Mouse (Mus musculus): ENCODE data around the gene Eral1. TPM values are rescaled to one million over a fixed set of nuclear protein-coding genes. Genes with fewer than 3 reads are reported as not detected.

Gene Eral1
- total RNA-seq, 2 experiments from 2014 or later = 17.8 to 21.6 TPM

DNA sequence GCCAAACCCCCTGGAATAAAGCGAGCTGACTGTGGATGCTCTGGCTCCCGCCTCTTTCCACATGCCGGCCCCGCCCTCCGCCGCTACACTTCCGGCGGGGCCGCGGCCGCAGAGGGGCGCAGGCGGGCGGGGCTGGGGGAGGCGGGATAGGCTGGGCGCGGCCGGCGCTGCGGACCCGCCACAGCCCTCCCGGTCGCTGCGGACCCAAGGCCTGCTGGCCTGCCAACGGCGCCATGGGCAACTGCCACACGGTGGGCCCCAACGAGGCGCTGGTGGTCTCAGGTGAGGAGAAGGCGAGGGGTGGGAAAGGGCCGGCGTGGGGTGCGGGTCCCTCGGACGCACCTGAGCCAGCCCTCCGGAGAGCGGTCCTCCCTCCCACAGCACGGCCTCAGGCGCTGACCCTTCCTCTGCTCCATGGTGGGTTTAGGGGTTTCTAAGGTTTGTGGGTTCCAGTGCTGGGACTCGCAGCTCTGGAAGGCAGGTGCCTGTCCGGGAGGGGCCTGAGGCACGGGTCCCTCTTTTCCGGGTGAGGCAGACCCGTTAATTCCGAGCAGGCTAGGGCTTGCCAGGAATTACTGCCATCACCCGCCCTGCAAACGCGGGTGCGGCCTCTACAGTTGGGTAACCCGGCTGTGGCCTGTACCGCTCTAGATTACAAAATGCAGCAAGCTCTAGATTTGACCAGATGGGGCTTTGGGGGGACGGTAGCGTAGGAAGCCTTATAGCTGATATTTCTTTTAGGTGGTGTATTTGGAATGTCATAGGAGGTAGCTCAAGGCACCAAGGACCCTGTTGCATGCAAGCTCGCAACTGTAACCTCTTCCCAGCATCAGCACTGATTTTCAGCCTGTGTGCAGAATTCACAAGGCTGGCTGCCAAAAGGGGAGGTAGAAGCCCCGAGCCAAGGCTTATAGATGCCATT is 42.1 kb downstream of the Eral1 start, which contains the start of gene Flot2:
Gene Flot2 (plus strand): TSS at position 101 of the 922 bp plus-strand sequence.
- peak; percentile 71 for DNase-seq

DNA sequence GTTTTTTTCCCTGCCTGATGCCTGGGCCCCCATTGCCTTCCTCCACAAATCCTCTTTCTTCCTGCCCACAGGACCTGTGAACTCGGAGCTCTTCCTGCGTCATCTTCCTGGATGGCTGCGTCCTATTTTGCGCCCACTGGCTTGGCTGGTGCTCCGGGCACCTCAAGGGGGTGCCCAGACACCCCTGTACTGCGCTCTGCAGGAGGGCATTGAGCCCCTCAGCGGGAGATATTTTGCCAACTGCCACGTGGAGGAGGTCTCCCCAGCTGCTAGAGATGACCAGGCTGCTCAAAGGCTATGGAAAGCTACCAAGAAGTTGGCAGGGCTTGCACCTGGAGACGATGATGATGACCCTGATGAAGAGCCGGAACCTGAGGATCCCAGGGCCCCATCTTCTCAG is 43.4 kb downstream of the Eral1 start:
- no peak for DNase-seq

GRCm38 (mm10) chr11:78033931-78034617 is 46.1 kb downstream of the Eral1 start:
- no peak for DNase-seq

DNA sequence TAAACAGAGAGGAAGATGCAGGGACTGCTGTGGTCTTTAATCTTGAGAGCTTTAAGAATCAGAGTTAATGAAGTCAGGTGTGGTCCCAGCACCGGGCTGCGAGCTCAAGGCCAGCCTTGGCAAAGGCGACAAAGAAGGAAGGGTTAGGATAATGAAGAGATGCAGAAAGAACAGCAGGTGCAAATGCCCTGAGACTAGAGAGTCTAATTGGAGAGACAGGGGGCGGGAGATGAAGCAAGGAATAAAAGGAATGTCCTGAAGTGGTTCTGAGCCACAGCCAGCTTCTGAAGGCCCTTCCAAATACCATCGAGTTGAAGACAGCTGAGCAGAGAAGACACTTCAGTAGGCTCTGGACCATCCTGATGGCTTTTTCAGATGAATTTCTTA is 47.4 kb downstream of the Eral1 start:
- no peak for DNase-seq

DNA sequence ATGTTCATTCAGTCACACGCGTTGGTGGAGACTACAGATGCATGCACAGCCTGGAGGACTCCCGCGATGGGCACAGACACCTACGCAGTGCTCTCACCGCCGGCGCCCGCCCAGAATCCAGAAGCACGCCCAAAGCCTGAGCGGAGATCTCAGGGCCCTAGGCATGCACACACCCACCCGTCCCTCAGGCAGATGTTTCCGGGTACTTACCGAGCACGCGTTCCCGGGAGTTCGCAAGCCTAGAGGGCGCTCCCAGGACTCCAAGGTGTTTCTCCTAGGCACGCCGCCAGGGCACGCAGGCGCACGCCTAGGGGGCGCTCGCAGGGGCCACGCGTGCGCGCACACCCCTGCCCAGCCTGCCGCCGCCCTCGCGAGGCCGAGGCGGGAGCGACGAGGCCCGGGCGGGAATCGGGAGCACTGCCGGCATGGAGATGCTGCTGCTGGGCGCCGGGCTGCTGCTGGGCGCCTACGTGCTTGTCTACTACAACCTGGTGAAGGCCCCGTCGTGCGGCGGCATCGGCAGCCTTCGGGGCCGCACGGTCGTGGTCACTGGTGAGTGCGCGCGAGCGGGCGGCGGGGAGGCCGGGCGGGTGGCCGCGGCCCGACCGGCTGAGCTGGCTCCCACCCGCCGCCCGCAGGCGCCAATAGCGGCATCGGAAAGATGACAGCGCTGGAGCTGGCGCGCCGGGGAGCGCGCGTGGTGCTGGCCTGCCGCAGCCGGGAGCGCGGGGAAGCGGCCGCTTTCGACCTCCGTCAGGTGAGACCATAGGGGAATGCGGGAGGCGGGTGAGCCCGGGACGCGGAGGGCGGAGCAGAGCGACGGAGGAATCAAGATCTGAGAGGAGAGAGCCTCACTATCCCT is 48.0 kb downstream of the Eral1 start, which contains the start of gene Dhrs13:
Gene Dhrs13 (plus strand): TSS at position 334 of the 862 bp plus-strand sequence.
- DNase-seq = peak; percentile 90

- DNase-seq = no peak
Observed at GRCm38 (mm10) chr11:78031389-78031788, 48.8 kb downstream of the Eral1 start.

DNA sequence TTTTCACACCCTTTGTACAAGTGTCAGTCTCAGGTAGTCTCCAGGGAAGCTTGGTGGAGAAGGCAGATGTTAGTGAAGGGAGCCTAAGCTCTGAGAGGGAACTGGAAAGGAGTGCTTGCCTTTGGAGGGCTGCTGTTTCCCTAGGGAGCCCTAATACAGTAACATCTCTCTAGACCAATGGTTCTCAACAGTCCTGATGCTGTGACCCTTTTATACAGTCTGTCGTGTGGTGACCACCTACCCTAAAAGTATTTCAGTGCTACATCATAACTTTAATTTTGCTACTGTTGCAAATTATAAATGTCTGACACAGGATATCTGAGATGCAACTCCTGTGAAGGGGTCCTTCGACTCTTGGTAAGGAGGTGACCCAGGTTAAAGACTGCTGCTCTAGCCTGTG is 49.6 kb downstream of the Eral1 start:
- DNase-seq = no peak

DNA sequence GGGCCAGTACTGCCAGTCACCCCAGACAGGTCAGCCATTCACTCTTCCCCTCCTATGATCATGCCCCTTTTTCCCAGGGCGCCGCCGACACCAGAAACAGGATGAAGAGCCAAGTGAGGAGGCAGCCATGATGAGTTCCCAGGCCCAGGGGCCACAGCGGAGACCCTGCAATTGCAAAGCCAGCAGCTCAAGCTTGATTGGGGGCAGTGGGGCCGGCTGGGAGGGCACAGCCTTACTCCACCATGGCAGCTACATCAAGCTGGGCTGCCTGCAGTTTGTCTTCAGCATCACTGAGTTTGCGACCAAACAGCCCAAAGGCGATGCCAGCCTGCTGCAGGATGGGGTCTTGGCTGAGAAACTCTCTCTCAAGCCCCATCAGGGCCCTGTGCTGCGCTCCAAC is 50.9 kb downstream of the Eral1 start:
- no peak for DNase-seq

DNA sequence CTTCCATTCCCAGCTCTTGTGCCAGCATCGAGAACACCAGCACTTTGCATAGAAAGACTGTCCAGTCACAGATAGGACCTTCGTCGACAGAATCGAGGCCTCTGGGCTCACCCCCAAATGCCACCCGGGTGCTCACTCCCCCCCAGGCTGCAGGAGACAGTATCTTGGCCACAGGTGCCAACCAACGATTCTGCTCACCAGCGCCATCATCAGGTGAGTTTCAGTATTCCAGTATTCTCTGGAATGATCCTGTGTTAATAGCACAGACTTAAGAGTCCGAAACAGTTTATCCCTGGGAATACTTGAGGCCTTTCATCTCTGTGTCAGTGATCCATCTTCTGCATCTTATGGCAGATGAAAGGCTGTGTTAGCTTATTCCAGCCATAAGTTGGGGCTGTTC is 56.6 kb downstream of the Eral1 start:
- peak; percentile 53 for DNase-seq

Small RNA genes within 50 kb of the gene (microRNA-seq; reads per million reads assigned to microRNA genes)
- gene Mir144 (193 to 237 reads per million in 2 experiments), gene Mir451a (0 reads per million in 2 experiments), gene Mir451b (0 reads per million in 2 experiments)

Other genes starting within 250 kb of the Eral1 start
- gene Pipox, start 186.3 kb downstream of the Eral1 start, total RNA-seq (2021) = 1 to 10 TPM in 1 of 2 experiments, under 1 TPM in 1; 0.52 to 1.1 TPM
- gene Sez6, start 149.6 kb downstream of the Eral1 start, total RNA-seq (2021) = under 1 TPM; 0.54 to 0.70 TPM
- gene Phf12, start 97.6 kb downstream of the Eral1 start, total RNA-seq (2021) = 10 to 100 TPM; 19.7 to 35.4 TPM
- gene Dhrs13, start 48.1 kb downstream of the Eral1 start, total RNA-seq (2021) = 1 to 10 TPM; 3.0 to 4.3 TPM
- gene Flot2, start 42.5 kb downstream of the Eral1 start, total RNA-seq (2021) = 10 to 100 TPM; 68.3 to 68.5 TPM
- gene Fam222b, start 14.3 kb upstream of the Eral1 start, total RNA-seq (2021) = 1 to 10 TPM; 7.8 to 9.8 TPM
- 10 to 100 TPM; 15.7 to 22.6 TPM for gene Traf4, start 85.2 kb upstream of the Eral1 start, total RNA-seq (2021)
- gene Nek8, start 96.3 kb upstream of the Eral1 start, total RNA-seq (2021) = 1 to 10 TPM; 3.1 to 3.7 TPM
- 10 to 100 TPM in 1 of 2 experiments, 1 to 10 TPM in 1; 7.4 to 11.9 TPM for gene Tlcd1, start 96.3 kb upstream of the Eral1 start, total RNA-seq (2021)
- 1,000 to 10,000 TPM; 1,328 to 1,362 TPM for gene Rpl23a, start 103.2 kb upstream of the Eral1 start, total RNA-seq (2021)
- gene Rab34, start 108.0 kb upstream of the Eral1 start, total RNA-seq (2021) = 10 to 100 TPM; 21.7 to 25.4 TPM
- 1 to 10 TPM; 1.1 to 1.2 TPM for gene Proca1, start 113.0 kb upstream of the Eral1 start, total RNA-seq (2021)
- gene Sdf2, start 165.4 kb upstream of the Eral1 start, total RNA-seq (2021) = 10 to 100 TPM; 47.5 to 48.2 TPM
- gene Supt6, start 165.6 kb upstream of the Eral1 start, total RNA-seq (2021) = 10 to 100 TPM; 30.3 to 35.3 TPM
- 100 to 1,000 TPM; 136 to 138 TPM for gene 2610507B11Rik, start 181.4 kb upstream of the Eral1 start, total RNA-seq (2021)
- under 1 TPM; 0.36 to 0.59 TPM for gene BC030499, start 210.5 kb upstream of the Eral1 start, total RNA-seq (2021)
- 10 to 100 TPM in 1 of 2 experiments, 1 to 10 TPM in 1; 7.1 to 11.3 TPM for gene Spag5, start 221.1 kb upstream of the Eral1 start, total RNA-seq (2021)
- 1 to 10 TPM; 1.9 to 2.0 TPM for gene Aldoc, start 242.6 kb upstream of the Eral1 start, total RNA-seq (2021)
- gene Pigs, start 248.0 kb upstream of the Eral1 start, total RNA-seq (2021) = 10 to 100 TPM; 24.9 to 25.5 TPM

All from gastrocnemius, postnatal 10 days (tissue).